ENCODE assay signal across 31 mouse cellular contexts in genomic region chr17:84785176-84785575, GRCm38 (mm10). TPM values are rescaled to one million over a fixed set of nuclear protein-coding genes. Genes with fewer than 3 reads are reported as not detected.
A peak's percentile ranks its signal among the peaks of the same experiment; 100 is the strongest.
DNase-seq lines count a peak whose midpoint lies in the region; ATAC-seq and TF ChIP-seq lines count a peak whose summit lies in the region.
"Had no signal": no experiment of that assay in that cellular context is flagged by ENCODE, and none has a peak within 500 bp of the region (broad histone marks: within the 10 kb centered on the region; RNA-seq: fewer than 3 reads in every experiment).

No protein-coding gene starts in this region.

- peaks cover 6% of the 10 kb centered on the region; the same call in 1 of the 2 replicates for H3K4me1 ChIP-seq in kidney, adult 2 months (ENCODE audit: control insufficient read depth, insufficient read depth, low read length)
- peaks cover 14% of the 10 kb centered on the region for H3K4me1 ChIP-seq in kidney, embryonic 16.5 days (ENCODE audit: insufficient read depth, low read length)
- peaks cover 4% of the 10 kb centered on the region; the same call in 1 of the 2 replicates for H3K4me1 ChIP-seq in midbrain, postnatal 0 days (ENCODE audit: insufficient read depth, low read length)
- peaks cover 18% of the 10 kb centered on the region for H3K4me1 ChIP-seq in midbrain, embryonic 13.5 days (replicated peaks)

- no peak overlapping the region for H3K27ac ChIP-seq in kidney, adult 2 months (ENCODE audit: insufficient read depth, low read depth, low read length)
- H3K27ac ChIP-seq in kidney, embryonic 16.5 days (ENCODE audit: low read length) = no peak overlapping the region
- no peak overlapping the region for H3K27ac ChIP-seq in midbrain, postnatal 0 days (ENCODE audit: low read depth, low read length)
- no peak overlapping the region for H3K27ac ChIP-seq in midbrain, embryonic 13.5 days
- H3K27ac ChIP-seq: embryonic facial prominence, embryonic 10.5 days; embryonic facial prominence, embryonic 15.5 days; forebrain, embryonic 13.5 days; hindbrain, embryonic 12.5 days; kidney, embryonic 15.5 days; layer of hippocampus, adult 2 months had no signal

- H3K27me3 ChIP-seq in kidney, adult 2 months (replicated peaks; ENCODE audit: control insufficient read depth, insufficient read depth, low read length) = no peaks in the 10 kb centered on the region
- no peaks in the 10 kb centered on the region for H3K27me3 ChIP-seq in kidney, embryonic 16.5 days (ENCODE audit: insufficient read depth, low read length)
- no peaks in the 10 kb centered on the region for H3K27me3 ChIP-seq in midbrain, postnatal 0 days (ENCODE audit: insufficient read depth, low read length)
- H3K27me3 ChIP-seq in midbrain, embryonic 13.5 days = no peaks in the 10 kb centered on the region
- H3K27me3 ChIP-seq: embryonic facial prominence, embryonic 15.5 days; forebrain, embryonic 13.5 days; hindbrain, embryonic 12.5 days; kidney, embryonic 15.5 days; Patski had no signal

- H3K4me2 ChIP-seq in kidney, embryonic 16.5 days (replicated peaks; ENCODE audit: low read depth, low read length) = no peak overlapping the region
- no peak overlapping the region for H3K4me2 ChIP-seq in midbrain, postnatal 0 days (ENCODE audit: low read depth, low read length, poor library complexity, severe bottlenecking)
- H3K4me2 ChIP-seq in midbrain, embryonic 13.5 days (replicated peaks) = no peak overlapping the region
- H3K4me2 ChIP-seq: embryonic facial prominence, embryonic 15.5 days; forebrain, embryonic 13.5 days; heart, embryonic 11.5 days; hindbrain, embryonic 12.5 days; kidney, embryonic 15.5 days; midbrain, embryonic 11.5 days had no signal

- no peaks in the 10 kb centered on the region for H3K36me3 ChIP-seq in kidney, adult 2 months (ENCODE audit: control insufficient read depth, insufficient read depth, low read length)
- 0 out of 2 replicates have a peak, but pooled peaks cover 3% of the 10 kb centered on the region for H3K36me3 ChIP-seq in kidney, embryonic 16.5 days (ENCODE audit: insufficient read depth, low read length)
- H3K36me3 ChIP-seq in midbrain, postnatal 0 days (ENCODE audit: insufficient read depth, low read length) = peaks cover 5% of the 10 kb centered on the region
- peaks cover 8% of the 10 kb centered on the region; the same call in 1 of the 2 replicates for H3K36me3 ChIP-seq in midbrain, embryonic 13.5 days

- H3K4me3 ChIP-seq in kidney, adult 2 months (ENCODE audit: insufficient read depth, low read depth, low read length) = no peak overlapping the region
- H3K4me3 ChIP-seq in kidney, embryonic 16.5 days (ENCODE audit: low read length) = no peak overlapping the region
- no peak overlapping the region for H3K4me3 ChIP-seq in midbrain, postnatal 0 days (ENCODE audit: low read depth, low read length)
- no peak overlapping the region for H3K4me3 ChIP-seq in midbrain, embryonic 13.5 days (replicated peaks)
- H3K4me3 ChIP-seq: embryonic facial prominence, embryonic 10.5 days; embryonic facial prominence, embryonic 15.5 days; forebrain, embryonic 13.5 days; hindbrain, embryonic 12.5 days; kidney, embryonic 15.5 days; layer of hippocampus, adult 2 months had no signal

- TF ChIP-seq POLR2A in kidney, adult 2 months (IDR thresholded peaks at IDR 0.05; ENCODE audit: low read depth, low read length) = no peak

- DNase-seq in kidney, adult 2 months = no peak
- no peak for DNase-seq in midbrain, postnatal 0 days (ENCODE audit: low spot score)
- peak; percentile 47 for DNase-seq in ZHBTc4 (ENCODE audit: low read depth, low spot score)
- DNase-seq in left cerebral cortex, adult 8-10 months (ENCODE audit: low spot score in 2 of 2) = no peak
- DNase-seq: adrenal gland, adult 2 months; adrenal gland, postnatal 36 days; cerebellum, adult 8-10 months; cerebellum, postnatal 25 days; gastrocnemius, postnatal 14 days; heart, postnatal 36 days; kidney, adult 11 months; kidney, postnatal 36 days; left cerebral cortex, postnatal 4 days; lung, adult 18-20 months; lung, postnatal 10 days; retina, postnatal 1 day; right cerebral cortex, postnatal 14 days had no signal

- 71% methylated on average over 5 of the region's 5 CpGs for WGBS in kidney, adult 2 months
- WGBS in kidney, embryonic 16.5 days = 63% methylated on average over 5 of the region's 5 CpGs
- 84% methylated on average over 5 of the region's 5 CpGs for WGBS in midbrain, postnatal 0 days
- WGBS in midbrain, embryonic 13.5 days = 85% methylated on average over 5 of the region's 5 CpGs

- no peak overlapping the region for H3K9ac ChIP-seq in kidney, embryonic 16.5 days (replicated peaks; ENCODE audit: low read length)
- H3K9ac ChIP-seq in midbrain, postnatal 0 days (replicated peaks; ENCODE audit: low read length, poor library complexity, severe bottlenecking) = no peak overlapping the region
- no peak overlapping the region for H3K9ac ChIP-seq in midbrain, embryonic 13.5 days (replicated peaks)
- H3K9ac ChIP-seq: embryonic facial prominence, embryonic 15.5 days; forebrain, embryonic 13.5 days; hindbrain, embryonic 12.5 days; kidney, embryonic 15.5 days had no signal

- TF ChIP-seq CTCF in kidney, adult 2 months (conservative IDR thresholded peaks at IDR 0.05; ENCODE audit: insufficient read depth, insufficient read length, low read depth, low read length) = peak; percentile 8; the same call in 1 of the 2 replicates
- 0 out of 2 replicates have a peak, but pooled peaks have one; percentile 25 for TF ChIP-seq CTCF in midbrain, postnatal 0 days (IDR thresholded peaks at IDR 0.05)

- H3K9me3 ChIP-seq in kidney, embryonic 16.5 days (ENCODE audit: low read length) = no peaks in the 10 kb centered on the region
- H3K9me3 ChIP-seq in midbrain, postnatal 0 days (ENCODE audit: low read length) = no peaks in the 10 kb centered on the region
- no peaks in the 10 kb centered on the region for H3K9me3 ChIP-seq in midbrain, embryonic 13.5 days
- H3K9me3 ChIP-seq: embryonic facial prominence, embryonic 10.5 days; embryonic facial prominence, embryonic 15.5 days; forebrain, embryonic 13.5 days; G1E; hindbrain, embryonic 12.5 days; kidney, embryonic 15.5 days had no signal

- no peak for ATAC-seq in kidney, embryonic 16.5 days (ENCODE audit: low FRiP score, low TSS enrichment)
- no peak for ATAC-seq in midbrain, postnatal 0 days (ENCODE audit: low FRiP score)
- no peak for ATAC-seq in midbrain, embryonic 13.5 days
- ATAC-seq in erythroblast, adult 5-6 weeks (replicated peaks; ENCODE audit: low FRiP score, poor library complexity, severe bottlenecking) = no peak
- ATAC-seq: CD4-positive, CD25-positive, alpha-beta regulatory T cell, adult 4 months; forebrain, embryonic 13.5 days; Patski had no signal

RNA-seq across cellular contexts. Expression of gene Lrpprc, which starts 5.4 kb away (rescaled TPM):
- 18.7 and 25.3 TPM in 2 replicates for polyA plus RNA-seq in kidney, adult 2 months (2012; rRNA removed)
- polyA plus RNA-seq in kidney, embryonic 16.5 days (2015; fragmentation: Nextera tagmentation; extraction: Ambion mirVana) = 54.8 and 57.7 TPM in 2 replicates
- total RNA-seq in midbrain, postnatal 0 days (2014; rRNA removed) = 53.5 and 68.0 TPM in 2 replicates
- 39.1 and 41.3 TPM in 2 replicates for polyA plus RNA-seq in midbrain, postnatal 0 days (2015; fragmentation: Nextera tagmentation; extraction: Ambion mirVana)
- polyA plus RNA-seq in midbrain, embryonic 13.5 days (2015; fragmentation: Nextera tagmentation; extraction: Ambion mirVana) = 42.0 and 44.3 TPM in 2 replicates
- 36.4 and 60.1 TPM in 2 replicates for total RNA-seq in erythroblast, adult 5-6 weeks (2015; ENCODE audit: low replicate concordance)
- total RNA-seq in erythroblast, adult 5-6 weeks (2017; ENCODE audit: low replicate concordance) = 74.5 and 116 TPM in 2 replicates
- total RNA-seq in left cerebral cortex, adult 8-10 months (2022) = 10 to 100 TPM; 55.7 to 59.4 (median 57.9) TPM
